Mouse (Mus musculus): Measurements from ENCODE around the gene Fbxw2.

DNA sequence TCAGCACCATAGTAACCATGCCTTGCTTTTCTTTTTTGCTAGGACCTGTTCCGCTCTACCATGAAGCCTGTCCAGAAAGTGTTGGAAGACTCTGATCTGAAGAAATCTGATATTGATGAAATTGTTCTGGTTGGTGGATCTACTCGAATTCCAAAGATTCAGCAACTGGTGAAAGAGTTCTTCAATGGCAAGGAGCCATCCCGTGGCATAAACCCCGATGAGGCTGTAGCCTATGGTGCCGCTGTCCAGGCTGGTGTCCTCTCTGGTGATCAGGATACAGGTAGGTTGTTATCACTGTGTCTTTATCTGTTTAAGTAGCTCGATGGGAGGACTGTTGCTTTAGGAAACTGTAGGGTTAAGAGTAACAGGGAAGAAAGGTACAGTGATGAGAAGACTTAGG, 51.6 kb downstream of the Fbxw2 start:
- TF ChIP-seq CTCF (IDR thresholded peaks at IDR 0.05; ENCODE audit: low read depth, low read length): no peak
- TF ChIP-seq POLR2A (IDR thresholded peaks at IDR 0.05; ENCODE audit: insufficient read depth, low read length): no peak
